Mouse (Mus musculus) kidney, adult 2 months (tissue): ENCODE data around the gene Tti1.

ENCODE experiments used
- CTCF ChIP-seq: fragments of 200-500 bp; conservative IDR thresholded peaks from 2 replicates; pipeline ENCODE4 v1.5.1; 2011; ENCODE audit warnings: low read depth, mild to moderate bottlenecking, control low read depth, low read length, moderate library complexity, mixed read lengths; ENCODE audit not compliant: insufficient read depth, insufficient read length
- POLR2A ChIP-seq: fragments of 200-500 bp; IDR thresholded peaks from one replicate; pipeline ENCODE4 v1.6.1; 2011; ENCODE audit warnings: low read depth, low read length, control low read depth

- TF ChIP-seq CTCF (no peak), POLR2A (no peak)
These were observed 58.1 kb downstream of the Tti1 start for GRCm38 (mm10) chr2:157970124-157970523.
